Mouse (Mus musculus) cerebellum, postnatal 4 days (tissue): ENCODE measurements around the gene Epor.

Experiments
- DNase-seq, 2 experiments: peaks; one replicate each; pipeline ENCODE4 v3.0.0; 2022; ENCODE audit warnings: low spot score in 2 of 2, mixed read lengths in 1 of 2

Gene Epor

GRCm38 (mm10) chr9:21963417-21963816 is at the start of gene Epor:
Epor (minus strand) TSS chr9:21963506.
- DNase-seq = no peak

- no peak for DNase-seq
Measured at GRCm38 (mm10) chr9:22012731-22013130, 49.4 kb upstream of the Epor start.

DNA sequence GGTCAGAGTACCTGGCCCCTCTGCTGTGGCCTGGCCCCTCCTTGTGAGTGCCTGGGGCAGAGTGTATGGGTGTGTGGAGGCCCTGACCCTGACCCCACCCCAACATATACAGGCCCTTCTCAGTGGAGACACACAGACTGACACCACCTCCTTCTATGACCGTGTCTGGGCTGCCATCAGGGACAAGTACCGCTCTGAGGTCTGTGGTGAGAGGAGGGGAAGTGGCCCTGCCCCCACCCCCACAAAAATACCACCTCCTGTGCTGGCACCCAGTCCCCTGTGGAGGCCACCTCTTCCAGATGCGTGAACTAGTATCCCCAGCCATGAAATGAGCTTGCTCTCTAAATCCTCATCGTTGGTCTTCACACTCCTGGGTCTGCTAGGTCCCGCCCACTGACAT is 47.7 kb upstream of the Epor start:
- DNase-seq = no peak

DNA sequence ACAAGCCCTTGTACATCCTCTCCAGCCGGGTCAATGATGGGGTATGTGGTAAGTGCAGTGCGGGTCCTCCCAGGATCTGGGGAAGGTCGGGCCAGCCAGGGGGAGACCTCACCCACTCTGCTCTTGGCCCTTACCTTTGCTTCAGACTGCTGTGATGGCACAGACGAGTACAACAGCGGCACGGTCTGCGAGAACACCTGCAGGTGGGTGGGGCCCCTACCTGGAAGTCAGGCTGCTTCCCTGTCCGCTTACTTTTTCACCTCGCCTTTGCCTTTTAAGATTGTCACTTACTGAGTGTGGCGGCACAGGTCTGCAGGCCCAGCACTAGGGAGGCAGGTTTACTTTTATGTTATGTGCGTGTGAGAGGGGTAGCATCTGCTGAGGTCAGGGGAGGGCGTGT is 41.2 kb upstream of the Epor start:
- DNase-seq = no peak

- DNase-seq = no peak
Measured at GRCm38 (mm10) chr9:22003163-22003554, 39.9 kb upstream of the Epor start.

GRCm38 (mm10) chr9:22002194-22003162 is 39.2 kb upstream of the Epor start, which contains the start of the genes Ccdc151 and Prkcsh:
Ccdc151 (minus strand) TSS chr9:22002634.
Prkcsh (plus strand) TSS chr9:22002806.
- DNase-seq = peak; percentile 96 to 98

- DNase-seq = no peak
Measured at GRCm38 (mm10) chr9:22001633-22002032, 38.3 kb upstream of the Epor start.

GRCm38 (mm10) chr9:22000296-22000695 is 37.0 kb upstream of the Epor start:
- DNase-seq = no peak

DNA sequence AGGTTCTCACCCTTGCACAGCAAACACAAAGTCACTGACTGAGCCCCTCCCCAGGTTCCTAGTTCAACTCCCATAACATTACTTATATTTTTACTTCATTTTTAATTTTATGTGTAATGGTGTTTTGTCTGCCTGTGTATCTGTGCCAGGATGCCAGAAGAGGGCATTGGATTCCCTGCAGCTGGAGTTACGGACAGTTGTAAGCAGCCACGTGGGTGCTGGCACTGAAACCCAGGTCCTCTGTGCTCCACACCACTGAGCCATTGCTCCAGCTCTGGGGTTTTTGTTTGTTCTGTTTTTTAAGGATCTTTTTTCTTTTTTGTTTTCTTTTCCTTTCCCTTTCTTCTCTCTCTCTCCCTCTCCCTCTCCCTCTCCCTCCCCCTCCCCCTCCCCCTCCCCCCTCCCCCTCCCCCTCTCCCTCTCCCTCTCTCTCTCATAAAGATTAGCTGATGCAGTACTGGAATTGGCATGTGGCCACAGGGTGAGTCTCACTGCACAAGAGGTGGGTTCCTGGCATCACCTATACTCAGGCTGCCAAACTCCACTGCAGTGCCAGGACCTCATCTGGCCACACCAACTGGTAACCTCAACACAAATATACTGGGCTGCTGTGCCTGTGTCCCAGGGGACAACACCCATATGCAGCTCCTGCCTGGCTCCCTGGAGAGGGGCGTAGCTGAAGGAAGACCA is 33.0 kb upstream of the Epor start:
- no peak for DNase-seq

DNA sequence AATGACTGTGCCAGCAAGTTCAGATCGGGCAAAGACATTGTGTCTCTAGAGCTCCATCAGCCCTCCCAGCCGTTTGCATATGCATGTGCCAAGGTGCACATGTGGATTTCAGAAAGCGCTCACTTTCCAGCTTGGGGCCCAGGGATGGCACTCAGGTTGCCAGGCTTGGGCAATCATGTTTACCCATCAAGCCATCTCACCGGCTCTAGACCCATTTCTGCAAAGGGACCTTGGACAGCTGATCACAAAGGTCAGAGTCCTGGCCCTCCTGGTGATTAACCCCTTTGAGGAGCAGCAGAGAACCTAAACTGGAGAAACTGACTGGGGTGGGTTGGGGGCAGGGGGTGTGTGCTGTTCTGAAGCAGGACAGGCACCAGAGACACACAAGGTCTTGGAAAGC is 28.9 kb upstream of the Epor start:
- no peak for DNase-seq

GRCm38 (mm10) chr9:21989230-21990110 is 26.2 kb upstream of the Epor start, which contains the start of gene Rgl3:
Rgl3 (minus strand) TSS chr9:21989446.
- DNase-seq = no peak

DNA sequence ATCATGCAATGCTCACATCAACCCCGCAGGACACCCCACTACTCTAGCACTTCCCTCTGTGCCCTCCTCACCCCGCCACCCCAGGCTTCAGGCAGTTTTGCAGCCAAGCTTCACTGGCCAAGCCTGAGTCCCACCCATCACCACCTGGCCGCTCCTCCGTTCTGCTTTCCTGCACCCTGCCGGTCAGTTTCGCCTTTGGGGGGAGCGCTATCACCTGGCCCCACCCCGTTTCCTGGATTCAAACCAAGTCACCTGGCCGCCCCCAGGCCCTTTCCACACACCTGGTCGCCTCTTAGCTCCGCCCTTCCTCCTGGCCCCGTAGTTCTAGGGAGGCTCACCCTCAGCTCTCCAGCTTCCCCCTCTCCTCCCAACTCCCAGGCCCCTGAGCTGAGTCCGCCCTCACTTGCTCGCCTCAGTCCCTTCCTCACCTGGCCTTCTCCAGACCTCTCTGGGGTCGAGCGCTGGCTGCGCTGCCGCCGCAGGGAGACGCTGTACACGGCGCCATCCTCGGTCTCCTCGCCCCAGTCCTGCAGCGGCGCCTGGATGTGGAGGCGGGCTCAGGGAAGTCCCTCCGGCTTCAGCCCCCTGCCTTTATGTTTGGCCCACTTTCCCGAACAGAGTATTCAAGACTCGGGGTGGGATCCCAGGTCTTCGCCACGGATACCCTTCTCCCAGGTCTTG is 25.3 kb upstream of the Epor start:
- no peak for DNase-seq

- no peak for DNase-seq
Measured at GRCm38 (mm10) chr9:21987592-21988342, 24.5 kb upstream of the Epor start.

- DNase-seq = no peak
Measured at GRCm38 (mm10) chr9:21983911-21984310, 20.6 kb upstream of the Epor start.

DNA sequence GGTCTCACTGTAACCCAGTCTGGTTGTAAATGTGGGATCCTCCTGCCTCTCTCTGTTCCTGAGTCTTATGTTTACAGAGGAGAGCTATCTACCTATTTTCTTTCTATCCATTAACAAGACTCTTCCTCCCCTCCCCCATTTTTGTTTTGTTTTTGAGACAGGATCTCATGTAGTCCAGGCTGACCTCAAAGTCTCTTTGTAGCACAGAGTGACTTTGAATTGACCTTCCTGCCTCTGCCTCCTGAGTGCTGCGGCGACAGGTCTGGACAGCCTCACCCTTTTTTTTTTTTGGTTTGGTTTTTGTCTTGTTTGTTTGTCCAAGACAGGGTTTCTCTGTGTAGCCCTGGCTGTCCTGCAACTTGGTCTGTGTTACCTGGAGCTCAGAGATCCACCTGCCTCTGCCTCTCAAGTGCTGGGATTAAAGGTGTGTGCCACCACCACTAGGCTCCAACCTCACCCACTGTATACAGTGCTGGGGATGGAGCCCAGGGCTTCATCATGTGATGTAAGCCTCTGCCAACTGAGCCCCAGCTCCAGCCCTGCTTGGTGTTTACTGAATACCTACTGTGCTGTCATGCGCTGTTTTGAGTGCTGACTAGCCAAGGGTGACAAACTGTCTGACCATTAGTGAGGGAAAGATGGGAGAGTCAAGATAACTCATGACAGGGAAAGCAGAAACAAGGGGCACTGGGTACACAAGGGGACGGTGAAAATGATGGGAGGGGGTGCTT is 15.3 kb upstream of the Epor start:
- DNase-seq = no peak

DNA sequence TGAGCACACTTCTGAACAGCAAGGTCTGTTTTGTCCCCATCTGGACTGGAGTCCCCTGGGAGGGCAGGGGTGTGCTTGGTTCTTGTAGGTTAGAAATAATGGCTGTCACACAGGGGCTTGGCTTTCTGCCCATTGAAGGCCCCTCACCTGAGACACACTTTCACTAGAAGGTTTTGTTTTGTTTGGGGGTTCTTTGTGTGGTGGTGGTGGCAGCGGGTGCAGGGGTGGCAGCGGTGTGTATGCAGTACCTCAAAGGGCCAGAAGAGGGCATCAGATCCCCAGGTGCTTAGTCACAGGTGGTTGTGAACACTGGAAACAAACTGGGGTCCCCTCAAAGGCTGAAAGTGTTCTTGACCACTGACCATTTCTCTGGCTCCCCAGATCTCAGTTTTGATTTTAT is 14.7 kb upstream of the Epor start:
- peak in 1 of 2 experiments; percentile 48 for DNase-seq

- DNase-seq = no peak
Measured at GRCm38 (mm10) chr9:21977331-21977730, 14.0 kb upstream of the Epor start.

DNA sequence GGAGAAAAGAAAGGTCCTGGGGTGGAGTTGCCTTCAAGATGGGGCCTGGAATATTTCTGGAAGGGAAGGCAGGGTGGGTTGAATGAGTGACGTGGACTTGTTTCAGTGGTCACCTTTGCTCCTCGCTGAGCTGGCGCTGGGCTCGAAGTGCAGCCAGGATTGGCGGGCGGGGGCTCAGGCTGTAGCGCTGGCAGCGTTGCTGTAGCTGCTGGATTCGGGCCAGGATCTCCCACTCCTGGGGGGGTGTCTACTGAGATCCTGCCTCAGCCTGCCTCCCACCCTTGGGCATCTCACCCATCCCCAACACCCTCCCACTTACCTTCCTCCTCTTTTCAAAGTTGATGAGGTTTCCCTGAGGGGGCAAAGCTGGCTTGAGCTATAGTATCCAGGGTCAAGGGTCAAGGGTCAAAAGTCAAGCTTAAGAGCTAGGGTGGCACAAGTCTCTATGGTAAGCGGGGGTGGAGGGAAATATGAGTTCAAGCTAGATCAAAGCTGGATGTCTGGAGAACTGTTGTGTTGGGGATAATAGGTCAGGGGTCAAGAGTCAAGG is 13.4 kb upstream of the Epor start:
- no peak for DNase-seq

- no peak for DNase-seq
Measured at GRCm38 (mm10) chr9:21969304-21969703, 6.0 kb upstream of the Epor start.
